Mouse (Mus musculus) forebrain, embryonic 14.5 days (tissue): ENCODE data around the gene Wnk3. TPM values are rescaled to one million over a fixed set of nuclear protein-coding genes. Genes with fewer than 3 reads are reported as not detected.

Source experiments
- ATAC-seq: fragments of 200-750 bp; cut with Nextera tagmentation; 2 replicates; pipeline ENCODE4 v1.8.0; 2017; ENCODE audit warnings: mild to moderate bottlenecking, moderate library complexity
- DNase-seq: peaks from one replicate; pipeline ENCODE4 v3.0.0-alpha.2; 2015; ENCODE audit warnings: low spot score
- H3K27ac ChIP-seq: fragments of 300-500 bp; sonication (generic); 2 replicates; pipeline ENCODE4 v1.5.1; 2014; ENCODE audit warnings: low read depth, mild to moderate bottlenecking, control low read depth, low read length, moderate library complexity
- H3K27me3 ChIP-seq: fragments of 300-500 bp; sonication (generic); replicated peaks from 2 replicates; pipeline ENCODE4 v1.6.1; 2014; ENCODE audit warnings: low read length, control low read depth, mixed read lengths; ENCODE audit not compliant: control insufficient read depth, insufficient read depth
- H3K36me3 ChIP-seq: fragments of 300-500 bp; sonication (generic); 2 replicates; pipeline ENCODE4 v1.6.1; 2014; ENCODE audit warnings: low read length, control low read depth; ENCODE audit not compliant: control insufficient read depth, insufficient read depth
- H3K4me1 ChIP-seq: fragments of 300-500 bp; sonication (generic); 2 replicates; pipeline ENCODE4 v1.6.1; 2014; ENCODE audit warnings: antibody characterized with exemption, low read length, control low read depth; ENCODE audit not compliant: control insufficient read depth, insufficient read depth
- H3K4me2 ChIP-seq: fragments of 300-500 bp; sonication (generic); 2 replicates; pipeline ENCODE4 v1.6.1; 2014; ENCODE audit warnings: mild to moderate bottlenecking, control low read depth, low read length
- H3K4me3 ChIP-seq: fragments of 300-500 bp; sonication (generic); 2 replicates; pipeline ENCODE4 v1.5.1; 2014; ENCODE audit warnings: low read depth, low read length, control low read depth
- H3K9ac ChIP-seq: fragments of 300-500 bp; sonication (generic); 2 replicates; pipeline ENCODE4 v1.6.1; 2014; ENCODE audit warnings: mild to moderate bottlenecking, low read length, control low read depth, moderate library complexity
- H3K9me3 ChIP-seq: fragments of 300-500 bp; sonication (generic); replicated peaks from 2 replicates; pipeline ENCODE4 v1.6.1; 2016; ENCODE audit warnings: low read length, control low read depth, mixed read lengths; ENCODE audit not compliant: control insufficient read depth
- WGBS: fragments of 180-500 bp; shearing (Covaris S2); extraction: QIAGEN DNeasy Blood & Tissue Kit; methylation state at CpG from one replicate; pipeline ENCODE4 v1.1.7; 2014; 5-methylcytosine and 5-hydroxymethylcytosine counted together
- polyA plus RNA-seq: library from polyadenylated mRNA; unstranded; fragments of >200 nt; fragmentation: Nextera tagmentation; extraction: Ambion mirVana; gene quantifications from 2 replicates; pipeline ENCODE4 v1.2.1, GENCODE M21; 2014

The Wnk3 gene
- polyA plus RNA-seq, 1 experiment from 2014 or later, result 18.8 TPM

DNA sequence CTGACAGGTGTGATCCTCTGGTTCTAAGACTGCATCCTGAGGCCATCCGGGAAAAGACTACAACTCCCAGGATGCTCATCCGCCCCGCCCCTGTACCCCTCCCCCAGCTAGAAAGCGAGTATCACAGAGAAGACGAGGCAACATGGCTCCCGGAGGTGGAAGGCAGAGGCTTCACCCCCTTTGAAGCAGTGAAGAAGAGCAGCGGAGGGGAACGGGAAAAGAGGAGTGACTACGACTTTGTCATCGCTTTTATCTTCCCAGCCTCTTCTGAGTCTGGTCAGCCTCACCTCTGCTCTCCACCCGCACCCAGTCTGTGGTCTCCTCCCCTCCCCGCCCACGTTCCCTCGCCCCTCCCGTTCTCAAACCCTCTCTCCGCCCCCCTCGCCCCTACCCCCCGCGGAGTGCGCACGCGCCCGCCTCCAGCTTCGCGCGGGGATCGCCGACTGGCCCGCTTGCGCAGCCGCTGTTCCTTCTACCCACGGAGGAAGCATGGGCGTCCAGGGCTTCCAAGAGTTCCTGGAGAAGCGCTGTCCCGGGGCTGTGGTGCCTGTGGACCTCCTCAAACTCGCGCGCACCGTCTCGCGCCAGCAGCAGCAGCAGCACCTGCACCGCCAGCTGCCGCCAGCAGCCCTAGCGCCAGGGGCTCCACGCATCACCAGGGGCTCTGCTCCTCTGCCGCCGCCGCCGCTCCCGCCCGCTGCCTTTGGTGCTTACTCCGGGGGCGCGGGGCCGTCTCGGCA lies 146.1 kb downstream of the Wnk3 start, which contains the start of gene Fam120c:
Fam120c (plus strand) TSS at position 415 of the 740 bp plus-strand sequence.
- no peaks in the 10 kb centered on the region for H3K36me3 ChIP-seq
- H3K4me1 ChIP-seq, result no peaks in the 10 kb centered on the region
- ATAC-seq, result peak; percentile 94
- WGBS, result 28% methylated on average over 51 of the region's 56 CpGs
- peak; percentile 86 for DNase-seq
- H3K27me3 ChIP-seq, result no peaks in the 10 kb centered on the region
- H3K4me2 ChIP-seq, result peak within 1 kb of the TSS; percentile 61
- peak within 1 kb of the TSS; percentile 63 for H3K9ac ChIP-seq
- peak within 1 kb of the TSS; percentile 81 for H3K27ac ChIP-seq
- H3K4me3 ChIP-seq, result peak within 1 kb of the TSS; percentile 59
- no peaks in the 10 kb centered on the region for H3K9me3 ChIP-seq

DNA sequence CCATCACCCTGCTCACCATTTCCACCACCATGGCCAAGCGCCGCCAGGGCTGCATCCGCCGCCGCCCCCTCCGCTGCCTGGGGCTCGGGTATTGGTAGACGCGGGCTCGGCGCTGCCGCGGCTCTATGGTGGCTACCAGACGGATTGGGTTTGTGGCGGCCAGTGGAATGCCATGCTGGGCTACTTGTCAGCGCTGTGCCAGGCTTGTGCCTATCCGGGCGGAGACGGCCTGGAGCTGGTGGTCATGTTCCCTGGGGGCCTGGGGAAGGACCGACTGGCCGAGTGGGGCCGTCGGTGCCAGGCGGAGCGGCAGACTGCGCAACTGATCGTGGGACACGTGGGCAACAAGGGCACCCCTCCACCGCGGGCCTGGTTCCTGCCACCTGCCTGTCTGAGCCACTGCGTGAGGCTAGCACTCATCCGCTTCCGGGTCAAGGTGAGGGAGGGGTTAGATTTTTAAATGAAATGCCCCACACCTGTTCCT lies 146.7 kb downstream of the Wnk3 start:
- H3K9ac ChIP-seq, result peak overlapping the region; percentile 63
- peak; percentile 28 for DNase-seq
- peak; percentile 54 for ATAC-seq
- H3K36me3 ChIP-seq, result no peaks in the 10 kb centered on the region
- H3K27me3 ChIP-seq, result no peaks in the 10 kb centered on the region
- no peaks in the 10 kb centered on the region for H3K9me3 ChIP-seq
- peak overlapping the region; percentile 61 for H3K4me2 ChIP-seq
- WGBS, result 38% methylated on average over 33 of the region's 33 CpGs
- H3K4me3 ChIP-seq, result peak overlapping the region; percentile 59
- H3K27ac ChIP-seq, result peak overlapping the region; percentile 81
- H3K4me1 ChIP-seq, result no peaks in the 10 kb centered on the region

DNA sequence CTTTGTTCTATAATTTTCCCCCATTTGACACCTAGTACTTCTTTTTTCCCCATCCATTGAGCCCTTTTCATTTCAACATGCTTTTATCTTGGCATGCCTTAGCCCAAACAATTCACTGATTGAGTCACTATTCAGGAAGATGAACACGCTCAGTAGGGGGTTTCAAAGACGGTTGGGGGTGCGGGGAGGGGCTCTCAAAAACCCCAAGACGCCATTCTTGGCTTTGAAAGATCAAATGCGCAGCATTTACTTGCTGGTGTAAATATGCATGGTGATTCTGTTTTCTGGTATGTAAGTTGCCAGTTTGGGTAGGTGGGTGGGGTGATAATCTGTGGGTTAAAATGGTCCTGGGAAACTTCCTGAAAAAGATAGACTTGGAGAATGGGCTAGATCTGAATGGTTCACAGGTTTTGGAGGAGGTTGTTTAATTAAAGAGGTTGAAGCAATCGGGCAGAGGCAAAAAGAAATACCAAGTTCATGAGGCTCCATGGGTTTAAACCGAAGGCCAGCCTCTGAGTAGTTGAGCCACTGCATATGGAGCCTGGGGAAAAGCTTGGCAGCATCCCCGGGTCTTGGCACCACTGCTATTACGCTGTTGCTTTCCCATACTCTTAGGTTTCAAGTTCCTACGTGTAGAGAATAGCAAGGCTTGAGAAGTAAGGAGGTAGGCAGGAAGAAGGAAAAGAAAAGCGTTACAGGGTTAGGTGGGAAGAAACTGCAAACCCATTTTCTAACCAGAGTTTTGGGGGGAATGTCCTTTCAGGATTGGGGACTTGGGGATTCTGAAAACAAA lies 147.7 kb downstream of the Wnk3 start:
- Histone ChIP-seq H3K27me3 (no peaks in the 10 kb centered on the region), H3K36me3 (no peaks in the 10 kb centered on the region), H3K9ac (no peak overlapping the region), H3K4me3 (peak overlapping the region; percentile 59), H3K27ac (no peak overlapping the region), H3K9me3 (no peaks in the 10 kb centered on the region), H3K4me2 (peak overlapping the region; percentile 61), H3K4me1 (no peaks in the 10 kb centered on the region)
- ATAC-seq, result no peak
- WGBS, result 36% methylated on average over 11 of the region's 11 CpGs
- peak; percentile 55 for DNase-seq

DNA sequence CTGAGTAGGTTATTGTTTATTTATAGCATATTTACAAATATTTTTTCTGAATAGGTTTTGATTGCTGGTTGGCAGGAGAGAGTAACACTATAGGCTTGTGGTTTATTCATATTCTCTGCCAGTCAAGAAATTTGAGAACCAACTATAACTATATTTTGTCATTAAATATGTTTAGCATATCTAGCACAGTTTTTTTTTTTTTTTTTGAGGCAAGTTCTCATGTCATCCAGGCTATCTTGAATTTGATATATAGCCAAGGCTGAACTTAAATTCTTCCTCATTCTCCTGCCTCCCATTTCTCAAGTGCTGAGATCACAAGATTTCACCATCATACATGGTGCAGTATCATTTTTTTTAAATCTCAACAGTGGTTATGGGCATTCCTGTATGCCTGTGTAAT lies 149.4 kb downstream of the Wnk3 start:
- Histone ChIP-seq H3K4me3 (no peak overlapping the region), H3K27ac (no peak overlapping the region), H3K9me3 (no peaks in the 10 kb centered on the region), H3K27me3 (no peaks in the 10 kb centered on the region), H3K36me3 (no peaks in the 10 kb centered on the region), H3K4me2 (no peak overlapping the region; the same call in 1 of the 2 replicates), H3K9ac (no peak overlapping the region), H3K4me1 (no peaks in the 10 kb centered on the region)
- DNase-seq (no peak), ATAC-seq (no peak)

DNA sequence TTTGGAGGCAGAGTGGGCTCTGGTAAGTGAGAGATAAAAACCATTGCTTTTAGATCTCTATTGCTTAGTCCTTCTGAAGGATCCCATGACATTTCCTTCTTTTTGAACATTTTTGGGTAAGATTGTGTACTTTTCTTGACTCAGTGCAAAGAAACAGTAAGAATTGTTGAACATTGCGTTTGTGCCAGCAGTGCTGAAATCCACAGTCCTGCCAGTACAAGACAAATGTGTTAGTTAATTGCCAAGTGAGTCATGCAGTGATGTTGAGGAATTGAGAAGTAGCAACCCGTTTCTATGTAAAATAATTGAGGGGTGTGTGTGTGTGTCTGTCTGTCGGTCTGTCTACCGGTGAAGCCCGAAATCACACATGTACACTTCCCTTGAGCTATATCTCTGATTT lies 151.4 kb downstream of the Wnk3 start:
- no peaks in the 10 kb centered on the region for H3K4me1 ChIP-seq
- H3K36me3 ChIP-seq, result no peaks in the 10 kb centered on the region
- no peaks in the 10 kb centered on the region for H3K27me3 ChIP-seq
- H3K9me3 ChIP-seq, result no peaks in the 10 kb centered on the region
- 81% methylated on average over 5 of the region's 5 CpGs for WGBS
- H3K4me3 ChIP-seq, result no peak overlapping the region
- ATAC-seq (no peak), DNase-seq (no peak)
- H3K27ac ChIP-seq, result no peak overlapping the region
- no peak overlapping the region for H3K9ac ChIP-seq
- H3K4me2 ChIP-seq, result no peak overlapping the region

Other genes starting within 250 kb of the Wnk3 start
- 53.6 and 59.0 TPM in 2 replicates for gene Gnl3l, start 180.8 kb upstream of the Wnk3 start, polyA plus RNA-seq
- 9.4 and 9.6 TPM in 2 replicates for gene Fgd1, start 151.9 kb upstream of the Wnk3 start, polyA plus RNA-seq
- gene Tsr2, start 101.5 kb upstream of the Wnk3 start, polyA plus RNA-seq, result 39.2 and 49.1 TPM in 2 replicates
- 5.0 and 7.1 TPM in 2 replicates for gene Fam120c, start 146.1 kb downstream of the Wnk3 start, polyA plus RNA-seq